Mouse (Mus musculus) bone marrow, adult 2 months (tissue): ENCODE data around the gene Tln2.

Experiments
- CTCF ChIP-seq: fragments of 200-500 bp; IDR thresholded peaks from 2 replicates; pipeline ENCODE4 v1.5.1; 2011; ENCODE audit warnings: low read length, control low read depth; ENCODE audit not compliant: control insufficient read depth, insufficient read depth
- POLR2A ChIP-seq: fragments of 200-500 bp; IDR thresholded peaks from 2 replicates; pipeline ENCODE4 v1.6.1; 2011; ENCODE audit warnings: low read depth, mild to moderate bottlenecking, control low read depth, low read length, borderline replicate concordance; ENCODE audit not compliant: control insufficient read depth

- TF ChIP-seq POLR2A (no peak), CTCF (no peak)
Measured at GRCm38 (mm10) chr9:67604940-67605339, 45.4 kb upstream of the Tln2 start.
